25 mouse cellular contexts compared by ENCODE assay signal in the genomic region with DNA sequence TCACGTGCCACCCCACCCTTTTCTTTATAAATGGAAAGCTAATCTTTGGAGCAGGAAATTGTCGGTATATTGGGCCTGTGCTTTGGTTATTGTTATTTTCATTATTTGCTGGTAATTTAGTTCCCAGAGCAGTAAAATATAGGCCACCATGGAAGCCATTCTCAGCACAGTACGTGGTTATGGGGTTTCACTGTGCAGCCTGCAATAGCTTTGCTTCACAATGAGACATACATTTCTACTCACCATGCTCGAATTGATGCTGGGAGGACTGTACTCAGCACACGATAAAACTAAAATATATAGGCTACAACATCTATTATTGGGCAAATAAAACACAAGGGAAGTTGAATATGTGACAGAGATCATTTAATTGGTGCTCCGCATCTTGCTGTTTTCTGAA.
DNase-seq lines count a peak whose midpoint lies in the region; ATAC-seq and TF ChIP-seq lines count a peak whose summit lies in the region.
"Had no signal": no experiment of that assay in that cellular context is flagged by ENCODE, and none has a peak within 500 bp of the region (broad histone marks: within the 10 kb centered on the region; RNA-seq: fewer than 3 reads in every experiment).

No protein-coding gene starts in this region.

- 79% methylated on average over 6 of the region's 6 CpGs for WGBS in forebrain, embryonic 13.5 days
- 63% methylated on average over 6 of the region's 6 CpGs for WGBS in forebrain, postnatal 0 days
- 35% methylated on average over 6 of the region's 6 CpGs for WGBS in limb, embryonic 11.5 days
- WGBS in limb, embryonic 10.5 days = 67% methylated on average over 6 of the region's 6 CpGs
- WGBS in neural tube, embryonic 14.5 days = 65% methylated on average over 6 of the region's 6 CpGs
- WGBS in liver, embryonic 12.5 days (ENCODE audit: insufficient replicate concordance) = 59% methylated on average over 6 of the region's 6 CpGs

- ATAC-seq in forebrain, embryonic 13.5 days = 0 out of 2 replicates have a peak, but pooled peaks have one; percentile 8
- ATAC-seq in forebrain, postnatal 0 days = no peak; the same call in 1 of the 2 replicates
- ATAC-seq in limb, embryonic 11.5 days (ENCODE audit: insufficient number of reproducible peaks, low FRiP score, low TSS enrichment, low read depth) = peak; percentile 67; the same call in 1 of the 2 replicates
- 0 out of 2 replicates have a peak, but pooled peaks have one; percentile 38 for ATAC-seq in neural tube, embryonic 14.5 days (ENCODE audit: low read depth)
- ATAC-seq in liver, embryonic 12.5 days = no peak
- ATAC-seq: activated CD4-positive, CD25-positive, alpha-beta regulatory T cell, adult 4 months; CD4-positive, CD25-positive, alpha-beta regulatory T cell, adult 4 months; forebrain, embryonic 15.5 days; Patski had no signal

- H3K4me2 ChIP-seq in forebrain, embryonic 13.5 days = no peak overlapping the region
- H3K4me2 ChIP-seq in forebrain, postnatal 0 days (ENCODE audit: low read depth) = no peak overlapping the region
- H3K4me2 ChIP-seq in limb, embryonic 11.5 days (ENCODE audit: low read depth, severe bottlenecking) = no peak overlapping the region
- no peak overlapping the region for H3K4me2 ChIP-seq in neural tube, embryonic 14.5 days (ENCODE audit: low read depth, low read length)
- no peak overlapping the region for H3K4me2 ChIP-seq in liver, embryonic 12.5 days
- H3K4me2 ChIP-seq: embryonic facial prominence, embryonic 12.5 days; forebrain, embryonic 12.5 days; forebrain, embryonic 15.5 days had no signal

- H3K9ac ChIP-seq in forebrain, embryonic 13.5 days = no peak overlapping the region
- H3K9ac ChIP-seq in forebrain, postnatal 0 days = no peak overlapping the region
- H3K9ac ChIP-seq in limb, embryonic 11.5 days (ENCODE audit: low read length) = no peak overlapping the region
- no peak overlapping the region for H3K9ac ChIP-seq in neural tube, embryonic 14.5 days (replicated peaks; ENCODE audit: low read depth, low read length)
- no peak overlapping the region for H3K9ac ChIP-seq in liver, embryonic 12.5 days
- H3K9ac ChIP-seq: embryonic facial prominence, embryonic 12.5 days; forebrain, embryonic 12.5 days; forebrain, embryonic 15.5 days had no signal

- TF ChIP-seq CTCF in forebrain, postnatal 0 days (IDR thresholded peaks at IDR 0.05; ENCODE audit: low read depth) = no peak

- no peaks in the 10 kb centered on the region for H3K4me1 ChIP-seq in forebrain, embryonic 13.5 days
- no peaks in the 10 kb centered on the region for H3K4me1 ChIP-seq in forebrain, postnatal 0 days (ENCODE audit: insufficient read depth)
- H3K4me1 ChIP-seq in limb, embryonic 11.5 days (ENCODE audit: control insufficient read depth, insufficient read depth, low read length) = no peaks in the 10 kb centered on the region
- H3K4me1 ChIP-seq in limb, embryonic 10.5 days = peaks cover 9% of the 10 kb centered on the region; the same call in 1 of the 2 replicates
- H3K4me1 ChIP-seq in neural tube, embryonic 14.5 days (ENCODE audit: control insufficient read depth, insufficient read depth, low read length) = no peaks in the 10 kb centered on the region
- no peaks in the 10 kb centered on the region for H3K4me1 ChIP-seq in liver, embryonic 12.5 days
- H3K4me1 ChIP-seq: embryonic facial prominence, embryonic 10.5 days; embryonic facial prominence, embryonic 12.5 days; forebrain, embryonic 12.5 days; forebrain, embryonic 15.5 days had no signal

- no peak for DNase-seq in forebrain, postnatal 0 days
- no peak for DNase-seq in limb, embryonic 11.5 days (ENCODE audit: low spot score)
- no peak for DNase-seq in limb, embryonic 10.5 days (ENCODE audit: low spot score)
- DNase-seq in neural tube, embryonic 10.5 days (ENCODE audit: extremely low spot score, low spot score) = no peak
- DNase-seq: adrenal gland, adult 8-10 months; adrenal gland, postnatal 14 days; adrenal gland, postnatal 36 days; B cell, adult 2 months; cerebellum, adult 11-12 months; cerebellum, adult 2 months; cerebellum, adult 9-10 months; cerebellum, postnatal 10 days; cerebellum, postnatal 25 days had no signal

- H3K36me3 ChIP-seq in forebrain, embryonic 13.5 days (ENCODE audit: poor library complexity, severe bottlenecking) = no peaks in the 10 kb centered on the region
- no peaks in the 10 kb centered on the region for H3K36me3 ChIP-seq in forebrain, postnatal 0 days (ENCODE audit: insufficient read depth)
- no peaks in the 10 kb centered on the region for H3K36me3 ChIP-seq in limb, embryonic 11.5 days (ENCODE audit: control insufficient read depth, insufficient read depth, low read length)
- no peaks in the 10 kb centered on the region for H3K36me3 ChIP-seq in limb, embryonic 10.5 days
- H3K36me3 ChIP-seq in neural tube, embryonic 14.5 days (ENCODE audit: control insufficient read depth, insufficient read depth, low read length) = no peaks in the 10 kb centered on the region
- no peaks in the 10 kb centered on the region for H3K36me3 ChIP-seq in liver, embryonic 12.5 days
- H3K36me3 ChIP-seq: embryonic facial prominence, embryonic 10.5 days; embryonic facial prominence, embryonic 12.5 days; forebrain, embryonic 12.5 days; forebrain, embryonic 15.5 days; G1E had no signal

- H3K4me3 ChIP-seq in forebrain, embryonic 13.5 days = no peak overlapping the region
- no peak overlapping the region for H3K4me3 ChIP-seq in forebrain, postnatal 0 days (ENCODE audit: low read depth, low read length)
- no peak overlapping the region for H3K4me3 ChIP-seq in limb, embryonic 11.5 days (ENCODE audit: low read depth, low read length)
- H3K4me3 ChIP-seq in limb, embryonic 10.5 days = no peak overlapping the region
- no peak overlapping the region for H3K4me3 ChIP-seq in neural tube, embryonic 14.5 days (ENCODE audit: low read depth, low read length)
- H3K4me3 ChIP-seq in liver, embryonic 12.5 days = no peak overlapping the region
- H3K4me3 ChIP-seq: embryonic facial prominence, embryonic 10.5 days; embryonic facial prominence, embryonic 12.5 days; forebrain, embryonic 12.5 days; forebrain, embryonic 15.5 days had no signal

- no peaks in the 10 kb centered on the region for H3K27me3 ChIP-seq in forebrain, embryonic 13.5 days
- H3K27me3 ChIP-seq in forebrain, postnatal 0 days (ENCODE audit: insufficient read depth, low read length) = no peaks in the 10 kb centered on the region
- H3K27me3 ChIP-seq in limb, embryonic 11.5 days (ENCODE audit: control insufficient read depth, insufficient read depth, low read length) = no peaks in the 10 kb centered on the region
- no peaks in the 10 kb centered on the region for H3K27me3 ChIP-seq in limb, embryonic 10.5 days (ENCODE audit: low read depth, poor library complexity, severe bottlenecking)
- no peaks in the 10 kb centered on the region for H3K27me3 ChIP-seq in neural tube, embryonic 14.5 days (ENCODE audit: control insufficient read depth, insufficient read depth, low read length)
- no peaks in the 10 kb centered on the region for H3K27me3 ChIP-seq in liver, embryonic 12.5 days (replicated peaks)
- H3K27me3 ChIP-seq: CH12.LX; embryonic facial prominence, embryonic 12.5 days; forebrain, embryonic 12.5 days; forebrain, embryonic 15.5 days; Patski had no signal

- no peak overlapping the region for H3K27ac ChIP-seq in forebrain, embryonic 13.5 days
- H3K27ac ChIP-seq in forebrain, postnatal 0 days (ENCODE audit: low read depth, low read length) = no peak overlapping the region
- no peak overlapping the region for H3K27ac ChIP-seq in limb, embryonic 11.5 days (replicated peaks; ENCODE audit: low read depth, low read length)
- no peak overlapping the region for H3K27ac ChIP-seq in limb, embryonic 10.5 days
- H3K27ac ChIP-seq in neural tube, embryonic 14.5 days (ENCODE audit: low read depth, low read length) = no peak overlapping the region
- H3K27ac ChIP-seq in liver, embryonic 12.5 days = no peak overlapping the region
- H3K27ac ChIP-seq: embryonic facial prominence, embryonic 10.5 days; embryonic facial prominence, embryonic 12.5 days; forebrain, embryonic 12.5 days; forebrain, embryonic 15.5 days had no signal

- no peaks in the 10 kb centered on the region for H3K9me3 ChIP-seq in forebrain, embryonic 13.5 days (replicated peaks)
- no peaks in the 10 kb centered on the region for H3K9me3 ChIP-seq in forebrain, postnatal 0 days (ENCODE audit: low read length)
- H3K9me3 ChIP-seq in limb, embryonic 11.5 days (ENCODE audit: control insufficient read depth, low read length) = no peaks in the 10 kb centered on the region
- no peaks in the 10 kb centered on the region for H3K9me3 ChIP-seq in limb, embryonic 10.5 days (replicated peaks)
- H3K9me3 ChIP-seq in neural tube, embryonic 14.5 days (ENCODE audit: control insufficient read depth, low read length) = no peaks in the 10 kb centered on the region
- no peaks in the 10 kb centered on the region for H3K9me3 ChIP-seq in liver, embryonic 12.5 days (replicated peaks)
- H3K9me3 ChIP-seq: embryonic facial prominence, embryonic 10.5 days; embryonic facial prominence, embryonic 12.5 days; forebrain, embryonic 12.5 days; forebrain, embryonic 15.5 days had no signal

Comparison
In these comparisons a context has a peak if more than half of its experiments do, and no peak if none do; other contexts are left out.
1. ATAC-seq: peak in forebrain, embryonic 13.5 days (single experiment), limb, embryonic 11.5 days (single experiment) and neural tube, embryonic 14.5 days (single experiment); none in forebrain, postnatal 0 days (single experiment) and liver, embryonic 12.5 days (single experiment).